Mouse (Mus musculus) liver, adult 2 months (tissue): ENCODE data around the gene Greb1. TPM values are rescaled to one million over a fixed set of nuclear protein-coding genes. Genes with fewer than 3 reads are reported as not detected.
A peak's percentile ranks its signal among the peaks of the same experiment; 100 is the strongest.

ENCODE experiments used
- DNase-seq: peaks from one replicate; pipeline ENCODE4 v3.0.0-alpha.2; 2011; ENCODE audit warnings: low read depth, low spot score; ENCODE audit errors: extremely low read depth
- H3K27ac ChIP-seq: fragments of 200-500 bp; replicated peaks from 2 replicates; pipeline ENCODE4 v1.5.1; 2012; ENCODE audit warnings: low read depth, mild to moderate bottlenecking, control low read depth, inconsistent platforms, low read length; ENCODE audit not compliant: insufficient read depth
- H3K27me3 ChIP-seq: fragments of 200-500 bp; 2 replicates; pipeline ENCODE4 v1.6.1; 2012; ENCODE audit warnings: mild to moderate bottlenecking, moderate library complexity, low read length, inconsistent platforms; ENCODE audit not compliant: control insufficient read depth, insufficient read depth
- H3K36me3 ChIP-seq: fragments of 200-500 bp; 2 replicates; pipeline ENCODE4 v1.6.1; 2012; ENCODE audit warnings: low read length, inconsistent platforms; ENCODE audit not compliant: control insufficient read depth, insufficient read depth
- H3K4me1 ChIP-seq: fragments of 200-500 bp; 2 replicates; pipeline ENCODE4 v1.6.1; 2011; ENCODE audit warnings: low read length; ENCODE audit not compliant: control insufficient read depth, insufficient read depth
- H3K4me3 ChIP-seq: fragments of 200-500 bp; 2 replicates; pipeline ENCODE4 v1.5.1; 2011; ENCODE audit warnings: low read depth, mild to moderate bottlenecking, control low read depth, low read length, moderate library complexity; ENCODE audit not compliant: insufficient read depth
- H3K79me2 ChIP-seq: fragments of 200-500 bp; 2 replicates; pipeline ENCODE4 v1.6.1; 2012; ENCODE audit warnings: inconsistent platforms, mild to moderate bottlenecking, low read length, moderate library complexity; ENCODE audit not compliant: control insufficient read depth, insufficient read depth
- H3K9ac ChIP-seq: fragments of 200-500 bp; 2 replicates; pipeline ENCODE4 v1.6.1; 2012; ENCODE audit warnings: low read depth, mild to moderate bottlenecking, control low read depth, inconsistent platforms, low read length
- CTCF ChIP-seq: fragments of 200-500 bp; IDR thresholded peaks from 2 replicates; pipeline ENCODE4 v1.5.1; 2011; ENCODE audit warnings: low read depth, low read length, control low read depth
- POLR2A ChIP-seq: fragments of 200-500 bp; IDR thresholded peaks from 2 replicates; pipeline ENCODE4 v1.6.1; 2011; ENCODE audit warnings: low read length, control low read depth; ENCODE audit not compliant: insufficient read depth; ENCODE audit errors: extremely low read depth
- WGBS: fragments of 180-500 bp; shearing (Covaris S2); methylation state at CpG from one replicate; pipeline ENCODE4 v1.1.7; 2018; 5-methylcytosine and 5-hydroxymethylcytosine counted together
- polyA plus RNA-seq: library from polyadenylated mRNA; depleted of rRNA; stranded (reverse); fragments of >200 nt; gene quantifications from 2 replicates; pipeline ENCODE4 v1.2.3, GENCODE M21; 2012
- total RNA-seq: library from RNA; depleted of rRNA; stranded (reverse); fragments of >200 nt; gene quantifications from 2 replicates; pipeline ENCODE4 v1.2.3, GENCODE M21; 2014

The Greb1 gene
- total and polyA plus RNA-seq, 2 experiments, result 0.09 TPM

DNA sequence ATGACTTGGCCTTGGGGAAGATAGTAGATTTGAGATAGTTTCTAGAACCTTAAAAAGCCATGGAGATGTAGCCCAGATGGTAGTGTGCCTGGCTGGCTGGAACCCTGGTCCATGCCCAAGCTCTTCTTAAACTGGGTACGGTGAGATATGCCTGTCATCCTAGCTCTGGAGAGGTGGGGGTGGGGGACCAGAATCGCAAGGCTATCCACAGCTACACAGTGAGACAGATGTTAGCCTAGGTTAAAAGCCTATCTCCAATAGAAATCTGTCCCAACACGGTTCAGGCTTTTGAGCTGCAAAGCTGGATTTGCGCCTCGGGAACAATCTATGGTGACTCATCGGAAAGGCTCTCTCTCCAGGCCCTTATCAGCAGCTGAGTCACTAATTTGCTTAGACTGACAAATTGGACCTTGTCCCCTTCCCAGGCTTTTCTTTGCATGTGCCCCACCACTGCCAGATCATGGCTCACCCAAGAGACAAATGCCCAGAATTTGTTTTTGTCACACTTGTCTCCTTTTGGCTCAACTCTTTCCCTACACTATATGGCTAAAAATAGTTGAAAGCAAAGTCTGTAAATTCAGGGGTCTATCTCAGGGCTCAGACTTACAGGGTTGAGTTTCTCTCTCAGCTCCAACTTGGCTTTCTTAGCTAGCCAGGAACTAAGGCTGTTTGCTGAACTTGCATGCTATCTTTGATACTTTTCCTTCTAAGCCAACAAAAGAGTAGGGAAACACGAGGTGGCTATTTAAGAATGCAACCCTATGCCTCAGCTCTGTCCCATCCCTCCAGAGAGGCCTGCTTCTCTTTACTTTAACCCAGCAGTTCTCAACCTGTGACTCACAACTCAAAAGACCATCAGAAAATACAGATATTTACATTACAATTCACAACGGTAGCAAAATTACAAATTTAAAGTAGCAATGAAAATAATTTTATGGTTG lies 40.4 kb upstream of the Greb1 start:
- TF ChIP-seq CTCF, result no peak
- no peak for TF ChIP-seq POLR2A
- H3K79me2 ChIP-seq, result no peaks in the 10 kb centered on the region
- DNase-seq, result peak; percentile 86
- no peak overlapping the region for H3K4me3 ChIP-seq
- no peaks in the 10 kb centered on the region for H3K27me3 ChIP-seq
- H3K9ac ChIP-seq, result no peak overlapping the region
- WGBS, result 25% methylated on average over 8 of the region's 8 CpGs
- H3K36me3 ChIP-seq, result no peaks in the 10 kb centered on the region
- H3K27ac ChIP-seq, result peak overlapping the region; percentile 27; the same call in 1 of the 2 replicates
- H3K4me1 ChIP-seq, result peaks cover 6% of the 10 kb centered on the region; the same call in 1 of the 2 replicates

DNA sequence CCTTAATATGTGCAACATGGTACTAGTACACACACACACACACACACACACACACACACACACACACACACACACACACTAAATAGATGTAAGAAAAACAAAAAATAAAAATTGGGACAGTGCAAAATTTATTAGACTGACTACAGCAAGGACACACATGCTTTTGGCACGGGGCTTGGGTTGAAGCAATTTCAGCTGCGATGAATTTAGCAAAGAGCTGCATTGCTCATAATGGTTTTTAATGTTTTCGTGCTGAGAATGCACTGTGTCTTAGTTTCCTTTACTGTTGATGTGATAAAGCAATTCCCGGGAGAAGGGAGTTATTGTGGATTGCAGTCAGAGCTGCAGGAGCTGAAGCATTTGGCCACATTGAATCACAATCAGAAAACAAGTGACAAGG lies 37.1 kb upstream of the Greb1 start:
- no peak for DNase-seq
- whole genome bisulfite sequencing, result 92% methylated on average over 4 of the region's 4 CpGs
- Histone ChIP-seq H3K27ac (no peak overlapping the region), H3K27me3 (no peaks in the 10 kb centered on the region), H3K36me3 (no peaks in the 10 kb centered on the region), H3K79me2 (no peaks in the 10 kb centered on the region), H3K9ac (no peak overlapping the region), H3K4me3 (no peak overlapping the region), H3K4me1 (peaks cover 6% of the 10 kb centered on the region; the same call in 1 of the 2 replicates)
- TF ChIP-seq CTCF (no peak), POLR2A (no peak)

- Histone ChIP-seq H3K27me3 (no peaks in the 10 kb centered on the region), H3K4me1 (peaks cover 3% of the 10 kb centered on the region; the same call in 1 of the 2 replicates), H3K36me3 (no peaks in the 10 kb centered on the region), H3K79me2 (no peaks in the 10 kb centered on the region), H3K27ac (no peak overlapping the region), H3K4me3 (no peak overlapping the region), H3K9ac (no peak overlapping the region)
- WGBS, result 79% methylated on average over 9 of the region's 9 CpGs
- 0 out of 2 replicates have a peak, but pooled peaks have one; percentile 9 for TF ChIP-seq CTCF
- TF ChIP-seq POLR2A, result no peak
- DNase-seq, result peak; percentile 16
These were observed 35.5 kb upstream of the Greb1 start for GRCm38 (mm10) chr12:16836188-16836587.

- no peak for DNase-seq
- no peak overlapping the region for H3K9ac ChIP-seq
- H3K4me3 ChIP-seq, result no peak overlapping the region
- 83% methylated on average over 11 of the region's 11 CpGs for WGBS
- H3K4me1 ChIP-seq, result no peaks in the 10 kb centered on the region
- no peak overlapping the region for H3K27ac ChIP-seq
- no peak for TF ChIP-seq POLR2A
- TF ChIP-seq CTCF, result no peak
- no peaks in the 10 kb centered on the region for H3K36me3 ChIP-seq
- no peaks in the 10 kb centered on the region for H3K27me3 ChIP-seq
- no peaks in the 10 kb centered on the region for H3K79me2 ChIP-seq
These were observed 34.0 kb upstream of the Greb1 start for GRCm38 (mm10) chr12:16834701-16835100.

GRCm38 (mm10) chr12:16831071-16831470 lies 30.4 kb upstream of the Greb1 start:
- TF ChIP-seq CTCF (no peak), POLR2A (no peak)
- Histone ChIP-seq H3K4me3 (no peak overlapping the region), H3K9ac (no peak overlapping the region), H3K4me1 (no peaks in the 10 kb centered on the region), H3K27ac (no peak overlapping the region), H3K27me3 (no peaks in the 10 kb centered on the region), H3K36me3 (peaks cover 1% of the 10 kb centered on the region; the same call in 1 of the 2 replicates), H3K79me2 (no peaks in the 10 kb centered on the region)
- WGBS, result 69% methylated on average over 4 of the region's 4 CpGs
- DNase-seq, result no peak

GRCm38 (mm10) chr12:16829785-16830184 lies 29.1 kb upstream of the Greb1 start:
- WGBS, result 74% methylated on average over 2 of the region's 2 CpGs

More at GRCm38 (mm10) chr12:16829785-16830184, 29.1 kb upstream of the Greb1 start:
- no peak for DNase-seq
- Histone ChIP-seq H3K79me2 (no peaks in the 10 kb centered on the region), H3K36me3 (peaks cover 2% of the 10 kb centered on the region; the same call in 1 of the 2 replicates), H3K27me3 (no peaks in the 10 kb centered on the region), H3K9ac (no peak overlapping the region), H3K4me3 (no peak overlapping the region), H3K4me1 (no peaks in the 10 kb centered on the region), H3K27ac (no peak overlapping the region)
- TF ChIP-seq CTCF (peak; percentile 35; the same call in 1 of the 2 replicates), POLR2A (no peak)
